Mouse (Mus musculus) forebrain, embryonic 16.5 days (tissue): ENCODE measurements around the gene H2afj. TPM values are rescaled to one million over a fixed set of nuclear protein-coding genes. Genes with fewer than 3 reads are reported as not detected.

ENCODE experiments used
- ATAC-seq: fragments of 200-750 bp; cut with Nextera tagmentation; 2 replicates; pipeline ENCODE4 v1.8.0; 2017; ENCODE audit warnings: mild to moderate bottlenecking, moderate library complexity
- H3K27ac ChIP-seq: fragments of 300-500 bp; sonication (generic); 2 replicates; pipeline ENCODE4 v1.5.1; 2014; ENCODE audit warnings: low read length, control low read depth
- H3K27me3 ChIP-seq: fragments of 300-500 bp; sonication (generic); replicated peaks from 2 replicates; pipeline ENCODE4 v1.6.1; 2014; ENCODE audit warnings: low read length; ENCODE audit not compliant: control insufficient read depth, insufficient read depth
- H3K36me3 ChIP-seq: fragments of 300-500 bp; sonication (generic); 2 replicates; pipeline ENCODE4 v1.6.1; 2014; ENCODE audit not compliant: control insufficient read depth, insufficient read depth
- H3K4me1 ChIP-seq: fragments of 300-500 bp; sonication (generic); replicated peaks from 2 replicates; pipeline ENCODE4 v1.6.1; 2014; ENCODE audit warnings: low read length; ENCODE audit not compliant: control insufficient read depth, insufficient read depth
- H3K4me2 ChIP-seq: fragments of 300-500 bp; sonication (generic); 2 replicates; pipeline ENCODE4 v1.6.1; 2014; ENCODE audit warnings: mild to moderate bottlenecking, low read length, control low read depth
- H3K4me3 ChIP-seq: fragments of 300-500 bp; sonication (generic); replicated peaks from 2 replicates; pipeline ENCODE4 v1.5.1; 2014; ENCODE audit warnings: mild to moderate bottlenecking, low read length, control low read depth
- H3K9ac ChIP-seq: fragments of 300-500 bp; sonication (generic); replicated peaks from 2 replicates; pipeline ENCODE4 v1.6.1; 2014; ENCODE audit warnings: low read depth, low read length, control low read depth
- H3K9me3 ChIP-seq: fragments of 300-500 bp; sonication (generic); 2 replicates; pipeline ENCODE4 v1.6.1; 2016; ENCODE audit warnings: low read length; ENCODE audit not compliant: control insufficient read depth
- WGBS: fragments of 180-500 bp; shearing (Covaris S2); extraction: QIAGEN DNeasy Blood & Tissue Kit; methylation state at CpG from one replicate; pipeline ENCODE4 v1.1.7; 2014; 5-methylcytosine and 5-hydroxymethylcytosine counted together
- microRNA-seq: library from miRNA; unstranded; fragments of <30 nt; microRNA quantifications from one replicate; pipeline ENCODE4, GENCODE M21; 2017
- polyA plus RNA-seq: library from polyadenylated mRNA; unstranded; fragments of >200 nt; fragmentation: Nextera tagmentation; extraction: Ambion mirVana; gene quantifications from 2 replicates; pipeline ENCODE4 v1.2.1, GENCODE M21; 2015

H2afj gene
- polyA plus RNA-seq, 1 experiment from 2014 or later = 107 TPM

DNA sequence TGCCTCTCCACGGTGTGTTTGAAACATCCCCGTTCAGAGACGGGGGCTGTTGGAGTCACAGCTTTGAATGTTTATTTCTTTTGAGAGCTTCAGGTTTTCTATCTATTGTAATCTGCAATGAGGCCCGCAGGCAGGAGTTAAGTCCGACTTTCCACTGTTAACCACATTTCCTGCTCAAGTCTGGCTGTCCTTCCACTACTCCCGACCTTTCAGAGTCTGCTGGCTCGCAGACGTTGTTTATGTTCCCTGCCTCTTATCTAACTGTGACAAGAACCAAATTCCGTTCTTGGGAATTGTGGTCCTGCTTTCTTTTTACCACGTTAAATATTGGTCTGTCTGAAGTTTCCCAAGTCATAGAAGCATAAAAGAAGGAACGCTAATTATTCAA, 49.8 kb downstream of the H2afj start:
- Histone ChIP-seq H3K4me1 (no peaks in the 10 kb centered on the region), H3K9ac (no peak overlapping the region), H3K4me2 (no peak overlapping the region), H3K27me3 (no peaks in the 10 kb centered on the region), H3K27ac (no peak overlapping the region), H3K4me3 (no peak overlapping the region), H3K36me3 (no peaks in the 10 kb centered on the region), H3K9me3 (no peaks in the 10 kb centered on the region)
- no peak for ATAC-seq
- 67% methylated on average over 11 of the region's 11 CpGs for WGBS

DNA sequence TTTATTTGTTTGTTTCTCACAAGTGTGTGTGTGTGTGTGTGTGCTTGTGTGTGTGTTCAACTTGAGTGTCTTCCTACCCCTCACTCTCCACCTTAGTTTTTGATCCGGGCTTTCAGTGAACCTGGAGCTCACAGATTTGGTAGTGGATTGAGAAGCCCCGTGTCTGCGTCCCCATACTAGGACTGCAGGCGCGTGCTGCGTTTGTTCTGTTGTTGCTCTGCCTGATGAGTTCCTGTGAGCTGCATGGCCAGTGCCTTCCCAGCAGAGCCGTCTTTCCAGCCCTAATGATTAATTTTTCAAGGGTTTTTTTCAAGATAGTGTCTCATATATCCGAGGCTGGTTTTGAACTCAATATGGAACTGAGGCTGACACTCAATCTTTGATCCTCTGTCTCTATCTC, 50.4 kb downstream of the H2afj start:
- Histone ChIP-seq H3K27ac (no peak overlapping the region), H3K4me1 (no peaks in the 10 kb centered on the region), H3K4me3 (no peak overlapping the region), H3K36me3 (no peaks in the 10 kb centered on the region), H3K27me3 (no peaks in the 10 kb centered on the region), H3K9ac (no peak overlapping the region), H3K9me3 (no peaks in the 10 kb centered on the region), H3K4me2 (no peak overlapping the region)
- ATAC-seq = no peak
- WGBS = 83% methylated on average over 8 of the region's 8 CpGs

Small RNA genes within 50 kb of the gene (microRNA-seq; reads per million reads assigned to microRNA genes)
- gene Gm44364 = not detected

Other genes with a start within 250 kb of the H2afj start
- 0.46 and 0.75 TPM in 2 replicates for gene Plbd1, start 146.3 kb upstream of the H2afj start, polyA plus RNA-seq
- gene Gucy2c, start 26.5 kb upstream of the H2afj start, polyA plus RNA-seq = 0.15 TPM in 1 of 2 replicates, not detected in the other
- gene Hist4h4, start 3.8 kb upstream of the H2afj start, polyA plus RNA-seq = 0.62 and 0.81 TPM in 2 replicates
- 1.0 and 1.4 TPM in 2 replicates for gene BC049715, start 19.4 kb downstream of the H2afj start, polyA plus RNA-seq
- 79.2 and 82.3 TPM in 2 replicates for gene Wbp11, start 20.0 kb downstream of the H2afj start, polyA plus RNA-seq
- gene Smco3, start 27.2 kb downstream of the H2afj start, polyA plus RNA-seq = 0.54 and 0.91 TPM in 2 replicates
- gene Art4, start 49.5 kb downstream of the H2afj start, polyA plus RNA-seq = 0.08 and 0.09 TPM in 2 replicates
- 8.2 and 22.7 TPM in 2 replicates for gene Mgp, start 67.6 kb downstream of the H2afj start, polyA plus RNA-seq
- gene Erp27, start 113.9 kb downstream of the H2afj start, polyA plus RNA-seq = 0.24 and 0.34 TPM in 2 replicates
- not detected in 2 replicates for gene Pde6h, start 115.6 kb downstream of the H2afj start, polyA plus RNA-seq
- 18.5 and 20.6 TPM in 2 replicates for gene Arhgdib, start 133.7 kb downstream of the H2afj start, polyA plus RNA-seq